Mouse (Mus musculus): ENCODE results near the gene Nr4a1.

The Nr4a1 gene

DNA sequence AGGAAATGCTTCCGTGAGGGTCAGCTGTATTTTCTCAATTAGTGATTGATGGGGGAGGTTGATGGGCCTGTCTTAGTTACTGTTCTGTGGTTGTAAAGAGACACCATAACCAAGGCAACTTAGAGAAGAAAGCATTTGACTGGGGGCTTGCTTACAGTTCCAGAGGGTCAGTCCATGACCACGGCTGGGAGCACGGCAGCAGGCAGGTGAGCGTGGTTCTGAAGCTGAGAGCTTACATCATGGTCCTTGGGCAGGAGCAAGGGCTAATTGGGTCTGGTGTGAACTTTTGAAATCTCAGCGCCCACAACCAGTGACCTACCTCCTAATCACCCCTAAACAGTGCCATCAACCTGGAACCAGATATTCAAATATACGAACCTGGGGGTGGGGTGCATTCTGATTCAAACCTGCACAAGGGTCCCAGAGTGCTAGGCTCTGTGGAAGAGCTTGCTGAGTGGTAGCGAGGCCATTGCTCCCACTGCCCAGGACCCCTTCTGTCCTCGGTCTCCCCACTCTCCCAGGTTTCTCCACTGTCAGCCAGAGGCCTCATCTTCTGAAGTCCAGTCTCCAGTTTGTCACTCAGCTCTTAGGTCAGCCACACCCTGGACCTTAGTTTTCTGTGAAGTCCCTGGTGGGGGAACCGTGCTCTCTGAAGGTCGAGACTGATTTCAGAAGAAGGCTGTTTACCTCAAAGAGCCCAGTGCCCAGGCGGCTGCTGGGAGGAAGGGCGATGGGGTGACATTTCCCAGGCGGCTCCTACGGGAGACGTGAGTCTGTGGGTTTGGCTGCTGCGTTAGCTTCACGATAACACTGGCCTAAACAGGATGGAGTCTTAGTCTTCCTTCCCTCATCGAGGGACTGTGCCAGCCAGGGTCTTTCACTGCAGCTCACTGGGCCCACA is 63.1 kb downstream of the Nr4a1 start:
- DNase-seq: no peak

DNA sequence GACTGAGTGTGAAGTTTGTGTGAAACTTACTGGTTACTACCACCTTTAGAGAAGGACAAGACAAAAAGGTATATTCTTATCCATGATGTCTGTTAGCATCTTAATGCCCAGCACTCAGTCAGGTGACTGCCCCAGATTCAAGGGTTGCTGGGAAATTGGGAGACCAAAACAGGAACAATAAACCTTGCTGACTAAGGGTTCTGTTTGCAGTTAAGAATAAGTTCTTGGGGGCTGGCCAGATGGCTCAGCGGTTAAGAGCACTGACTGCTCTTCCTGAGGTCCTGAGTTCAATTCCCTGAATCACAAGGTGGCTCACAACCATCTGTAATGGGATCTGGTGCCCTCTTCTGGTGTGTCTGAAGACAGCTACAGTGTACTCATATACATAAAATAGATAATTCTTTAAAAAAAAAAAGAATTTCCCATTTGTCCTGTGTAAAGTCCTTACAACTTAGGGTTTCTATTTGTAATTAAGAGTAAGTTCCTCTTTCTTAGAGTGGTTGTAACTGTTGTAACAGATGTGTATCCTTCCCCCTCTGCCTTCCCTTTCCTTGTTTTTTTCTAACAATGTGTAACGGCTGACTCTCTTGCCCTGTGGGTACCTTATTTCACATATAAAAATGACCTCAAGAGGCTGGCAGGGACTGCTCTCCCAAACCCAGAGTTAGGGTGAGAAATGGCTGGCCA is 63.9 kb downstream of the Nr4a1 start:
- no peak for DNase-seq

GRCm38 (mm10) chr15:101318889-101319765 is 65.1 kb downstream of the Nr4a1 start:
- no peak for DNase-seq

GRCm38 (mm10) chr15:101320010-101320617 is 66.0 kb downstream of the Nr4a1 start:
- DNase-seq: no peak

- no peak for DNase-seq
These were observed 66.6 kb downstream of the Nr4a1 start for GRCm38 (mm10) chr15:101320618-101321041.

DNA sequence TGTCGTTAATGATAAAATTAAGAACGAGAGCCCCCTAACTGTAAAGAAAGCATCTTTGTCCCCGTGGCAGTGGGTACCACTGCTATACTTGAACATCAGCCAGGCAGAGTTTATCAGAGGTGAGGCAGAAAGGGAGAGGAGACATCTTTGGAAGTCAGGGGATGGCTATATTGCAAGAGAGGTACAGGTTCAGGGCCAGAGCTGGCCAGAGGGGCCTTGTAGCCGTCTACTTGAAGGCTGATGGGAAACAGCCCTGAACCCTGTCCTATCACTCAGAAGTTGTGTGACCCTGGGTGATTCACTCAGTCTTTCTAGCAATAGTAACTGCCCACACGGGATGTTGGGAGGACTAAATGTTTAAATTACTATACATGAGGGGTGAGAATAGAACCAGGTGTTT is 67.1 kb downstream of the Nr4a1 start:
- no peak for DNase-seq

DNA sequence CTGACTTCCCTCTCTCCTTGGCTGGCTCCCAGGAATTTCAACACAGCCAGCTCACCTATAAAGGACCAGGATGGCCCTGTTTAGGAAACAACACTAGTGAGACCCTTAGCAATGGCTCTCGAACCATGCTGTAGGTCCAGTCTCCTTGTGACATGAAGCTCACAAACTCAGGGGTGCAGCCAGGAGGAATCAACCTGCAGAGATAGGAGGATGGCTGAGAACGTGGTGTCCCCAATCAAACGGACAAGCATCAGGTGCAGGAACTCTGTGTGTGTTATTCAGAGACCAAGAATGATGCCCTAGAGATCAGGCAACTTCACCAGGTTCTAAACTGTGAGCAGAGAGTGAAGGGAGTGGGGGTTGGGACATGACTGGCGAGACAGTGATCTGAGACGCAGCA is 68.0 kb downstream of the Nr4a1 start:
- no peak for DNase-seq

DNA sequence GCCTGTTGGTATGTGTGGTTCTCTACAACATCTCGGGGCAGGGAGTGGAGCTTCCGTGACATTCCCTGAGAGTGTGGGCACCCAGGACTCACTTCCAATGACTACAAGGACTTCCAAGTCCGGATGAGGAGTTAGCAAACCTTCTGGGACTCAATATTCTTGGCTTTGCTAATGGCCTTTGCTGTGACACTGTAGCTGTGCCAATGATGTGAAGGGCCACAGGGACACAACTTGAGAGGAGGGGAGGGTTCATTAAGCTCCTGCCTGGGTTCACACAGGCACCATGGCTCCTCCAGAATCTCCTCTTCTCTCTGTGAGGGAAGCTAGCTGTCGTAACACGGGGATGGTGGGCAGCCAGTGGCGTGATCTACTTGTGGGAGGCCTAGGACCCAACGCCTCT is 68.6 kb downstream of the Nr4a1 start:
- DNase-seq: no peak

DNA sequence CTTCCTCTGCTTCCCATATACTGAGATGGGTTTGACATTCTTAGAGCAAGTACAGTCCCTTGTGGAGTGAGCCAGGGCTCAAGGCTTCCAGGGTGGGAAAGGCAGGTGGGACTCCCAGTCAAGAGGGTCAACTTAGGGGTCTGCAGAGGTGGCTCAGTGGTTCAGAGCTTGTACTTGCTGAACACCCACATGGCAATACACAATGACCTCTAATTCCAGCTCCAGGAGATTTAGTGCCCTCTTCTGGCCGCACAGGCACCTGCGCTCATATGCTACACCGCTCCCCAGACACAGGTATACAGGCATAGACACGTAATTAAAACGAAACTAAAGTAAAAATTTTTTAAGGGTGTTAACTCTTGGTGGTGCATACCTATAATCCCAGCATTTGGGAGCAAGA is 69.4 kb downstream of the Nr4a1 start:
- DNase-seq: no peak
